In genomic region chr2:177206341-177206740, GRCm38 (mm10) we compare ENCODE assay signal across 8 mouse cellular contexts. TPM values are rescaled to one million over a fixed set of nuclear protein-coding genes. Genes with fewer than 3 reads are reported as not detected.
DNase-seq lines count a peak whose midpoint lies in the region; ATAC-seq lines count a peak whose summit lies in the region.
"Not testable (repeated sequence)": the region's sequence is repeated elsewhere in the genome, so short reads cannot be mapped to it uniquely, and the experiment has no call there.

Gene Gm14410 (minus strand): TSS chr2:177206421.

- DNase-seq in adrenal gland, postnatal 36 days = peak; percentile 85 to 87
- peak; percentile 84 for DNase-seq in kidney, adult 18-20 months
- DNase-seq in left cerebral cortex, adult 9 months (ENCODE audit: low spot score in 2 of 2) = peak; percentile 86 to 92
- peak; percentile 86 for DNase-seq in lung, postnatal 14 days
- DNase-seq in ovary, postnatal 36 days (ENCODE audit: low spot score) = peak; percentile 68
- peak; percentile 68 for DNase-seq in thymus, postnatal 4 days

- H3K4me3 ChIP-seq in forebrain, embryonic 12.5 days (replicated peaks) = peak within 1 kb of the TSS; percentile 40
- H3K4me3 ChIP-seq in heart, embryonic 11.5 days (ENCODE audit: low read depth, low read length) = peak within 1 kb of the TSS; percentile 35

- H3K9ac ChIP-seq in forebrain, embryonic 12.5 days; heart, embryonic 11.5 days (ENCODE audit: low read depth, low read length): not testable (repeated sequence)

- not testable (repeated sequence) for H3K36me3 ChIP-seq in forebrain, embryonic 12.5 days (replicated peaks); heart, embryonic 11.5 days (ENCODE audit: control insufficient read depth, insufficient read depth, low read length)

- not testable (repeated sequence) for H3K27ac ChIP-seq in forebrain, embryonic 12.5 days; heart, embryonic 11.5 days (ENCODE audit: low read depth, low read length)

- peak within 1 kb of the TSS; percentile 41 for H3K4me2 ChIP-seq in forebrain, embryonic 12.5 days
- not testable (repeated sequence) for H3K4me2 ChIP-seq in heart, embryonic 11.5 days

- ATAC-seq in forebrain, embryonic 12.5 days (ENCODE audit: low FRiP score); heart, embryonic 11.5 days (replicated peaks; ENCODE audit: insufficient number of reproducible peaks, low FRiP score, low TSS enrichment): not testable (repeated sequence)

- H3K4me1 ChIP-seq in forebrain, embryonic 12.5 days; heart, embryonic 11.5 days (ENCODE audit: control insufficient read depth, insufficient read depth, low read length): not testable (repeated sequence)

- H3K27me3 ChIP-seq in forebrain, embryonic 12.5 days; heart, embryonic 11.5 days (ENCODE audit: control insufficient read depth, insufficient read depth, low read length): not testable (repeated sequence)

- WGBS in forebrain, embryonic 12.5 days = 0% methylated on average over 5 of the region's 6 CpGs
- 2% methylated on average over 3 of the region's 6 CpGs for WGBS in heart, embryonic 11.5 days (ENCODE audit: insufficient replicate concordance)

- H3K9me3 ChIP-seq in forebrain, embryonic 12.5 days; heart, embryonic 11.5 days (replicated peaks; ENCODE audit: control insufficient read depth, low read length): not testable (repeated sequence)

RNA-seq across cellular contexts. Expression of gene Gm14410, which starts in this region (rescaled TPM):
- 10 to 100 TPM; 23.2 to 43.3 TPM for total RNA-seq in adrenal gland, postnatal 36 days (2021)
- polyA plus RNA-seq in forebrain, embryonic 12.5 days (2016; fragmentation: Nextera tagmentation; extraction: Ambion mirVana) = 26.5 and 29.5 TPM in 2 replicates
- polyA plus RNA-seq in heart, embryonic 11.5 days (2014; fragmentation: Nextera tagmentation; extraction: Ambion mirVana) = 24.0 and 24.4 TPM in 2 replicates
